Mouse (Mus musculus) brown adipose tissue, adult 24 weeks (tissue): ENCODE data around the gene Abhd14b. TPM values are rescaled to one million over a fixed set of nuclear protein-coding genes. Genes with fewer than 3 reads are reported as not detected.
A peak's percentile ranks its signal among the peaks of the same experiment; 100 is the strongest.

Source experiments
- H3K27ac ChIP-seq: fragments of 200-500 bp; replicated peaks from 2 replicates; pipeline ENCODE4 v1.5.1; 2012; ENCODE audit warnings: low read depth, mild to moderate bottlenecking, low read length
- H3K4me1 ChIP-seq: fragments of 200-500 bp; 2 replicates; pipeline ENCODE4 v1.6.1; 2012; ENCODE audit warnings: low read length, mixed read lengths; ENCODE audit not compliant: control insufficient read depth, insufficient read depth, insufficient read length
- H3K4me3 ChIP-seq: fragments of 200-500 bp; 2 replicates; pipeline ENCODE4 v1.5.1; 2012; ENCODE audit warnings: low read depth, mild to moderate bottlenecking, low read length, moderate library complexity; ENCODE audit not compliant: insufficient read depth
- polyA plus RNA-seq: library from polyadenylated mRNA; stranded (reverse); fragments of >200 nt; gene quantifications from 2 replicates; pipeline ENCODE4 v1.2.4, GENCODE M21; 2012; ENCODE audit not compliant: missing spikeins, insufficient read depth, insufficient read length

Gene Abhd14b
- polyA plus RNA-seq, 1 experiment = 26.4 TPM

DNA sequence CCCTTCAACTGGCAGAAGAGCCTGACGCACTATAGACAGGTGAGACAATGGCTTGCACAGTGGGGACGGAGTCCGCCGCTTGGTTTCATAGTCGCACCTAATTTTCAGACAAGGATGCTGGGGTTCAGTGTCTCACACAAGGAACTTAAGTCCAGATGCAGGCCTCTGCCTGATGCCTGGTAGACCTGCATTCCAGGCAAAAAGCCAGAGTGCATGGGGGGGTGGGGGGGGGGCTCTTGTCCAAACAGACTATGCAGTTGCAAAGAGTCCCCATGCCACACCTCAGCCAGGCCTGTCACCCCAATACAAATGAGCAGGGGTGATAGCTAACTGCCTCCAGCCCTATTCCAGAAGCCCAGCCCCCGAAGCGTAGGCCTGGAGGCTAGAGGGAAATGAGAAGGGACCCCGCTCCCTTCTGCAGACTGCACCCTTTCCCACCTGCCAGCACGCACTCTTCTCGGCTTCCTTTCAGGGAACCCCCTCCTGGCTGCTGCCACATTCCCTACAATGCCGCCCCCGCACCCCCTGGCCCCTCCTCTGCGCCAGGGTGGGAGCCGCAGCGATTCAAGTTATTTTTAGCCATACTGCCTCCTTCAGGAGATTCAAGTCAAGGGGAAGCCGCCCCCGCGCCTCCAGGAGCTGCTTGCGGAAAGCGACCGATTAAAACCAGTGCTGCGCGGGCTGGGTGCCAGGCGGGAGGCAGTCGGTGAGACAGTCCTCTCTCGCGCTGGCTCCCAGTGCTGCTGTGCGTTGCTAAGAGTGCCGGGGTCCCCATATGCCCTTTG is 29.2 kb upstream of the Abhd14b start:
- H3K4me3 ChIP-seq = 0 out of 2 replicates have a peak overlapping the region, but pooled peaks have one; percentile 9
- no peak overlapping the region for H3K27ac ChIP-seq

DNA sequence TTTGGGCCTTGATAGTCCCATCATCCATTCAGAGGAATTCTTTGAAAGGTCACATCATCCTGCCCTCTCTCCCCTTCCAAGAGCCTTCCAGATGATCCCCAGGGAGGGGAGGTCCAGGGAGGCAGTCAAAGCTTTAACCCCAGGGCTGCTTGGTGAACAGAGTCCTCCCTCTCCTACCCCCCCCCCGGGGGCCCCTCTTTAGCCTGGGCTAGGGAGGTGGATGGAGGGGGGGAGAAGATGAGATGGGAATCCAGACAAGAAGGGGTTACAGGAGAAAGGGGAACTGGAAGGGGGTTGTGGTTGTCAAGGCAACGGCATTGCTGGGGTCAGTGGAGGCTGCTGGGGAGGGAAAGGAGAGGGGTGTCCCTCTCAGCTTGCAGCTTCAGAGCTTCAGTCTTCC is 26.7 kb upstream of the Abhd14b start:
- 0 out of 2 replicates have a peak, but pooled peaks cover 3% of the 10 kb centered on the region for H3K4me1 ChIP-seq
- H3K4me3 ChIP-seq = no peak overlapping the region
- H3K27ac ChIP-seq = no peak overlapping the region

More for the DNA sequence above, 29.2 kb upstream of the Abhd14b start:
- 0 out of 2 replicates have a peak, but pooled peaks cover 3% of the 10 kb centered on the region for H3K4me1 ChIP-seq

DNA sequence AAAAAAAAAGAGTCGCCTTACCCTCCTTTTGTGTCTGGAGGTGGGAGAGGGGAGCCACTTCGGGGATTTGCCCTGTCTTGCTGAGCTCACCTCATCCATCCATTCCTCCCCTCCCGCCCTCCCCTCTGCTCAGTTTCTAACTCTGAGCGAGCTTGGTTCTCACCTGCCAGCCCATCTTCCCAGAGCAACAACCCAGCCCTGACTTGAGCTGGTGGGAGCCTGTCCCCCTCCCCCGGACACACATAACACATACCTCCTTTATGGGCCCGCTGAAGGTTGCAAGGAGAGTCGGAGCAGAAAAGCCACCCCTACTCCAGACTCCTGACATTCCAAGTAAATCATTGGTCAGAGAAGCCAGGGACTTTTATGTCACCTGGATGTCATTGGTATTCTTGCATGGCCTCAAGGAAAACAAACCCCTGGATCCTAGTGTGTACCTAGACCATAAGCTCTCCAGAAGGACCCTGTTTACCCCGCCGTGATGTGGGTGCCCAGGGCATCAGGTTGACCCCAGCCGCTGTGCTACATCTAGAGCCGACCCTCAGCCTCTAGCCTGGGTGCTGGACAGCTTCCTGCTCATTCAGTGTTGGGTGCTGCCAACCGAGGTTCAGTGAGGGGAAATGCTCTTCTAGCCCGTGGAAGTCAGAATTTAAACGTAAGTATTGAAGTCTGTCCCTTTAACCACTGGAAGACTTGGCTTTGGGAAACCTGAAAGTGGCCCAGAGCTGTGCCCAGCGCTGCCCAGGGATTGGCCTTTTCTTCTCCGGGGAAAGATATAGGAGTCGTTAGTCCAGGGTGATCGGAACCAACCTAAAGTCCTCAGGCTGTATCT is 26.0 kb upstream of the Abhd14b start:
- Histone ChIP-seq H3K4me1 (0 out of 2 replicates have a peak, but pooled peaks cover 3% of the 10 kb centered on the region), H3K4me3 (peak overlapping the region; percentile 44), H3K27ac (no peak overlapping the region)

DNA sequence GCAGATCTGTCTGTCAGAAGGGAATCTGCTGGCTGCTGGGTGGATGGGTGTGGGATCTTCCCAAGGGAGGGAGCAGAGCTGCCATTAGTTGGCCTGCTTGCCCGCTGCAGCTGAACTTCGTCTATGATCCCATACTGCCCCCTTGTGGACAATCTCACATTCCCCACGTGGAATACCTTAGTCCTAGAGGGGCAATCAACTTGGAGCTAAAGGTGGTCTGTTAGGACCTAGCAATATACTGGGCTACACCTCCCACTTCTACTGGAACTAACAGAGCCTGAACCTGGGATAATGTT is 25.4 kb upstream of the Abhd14b start:
- no peak overlapping the region for H3K27ac ChIP-seq
- 0 out of 2 replicates have a peak, but pooled peaks cover 3% of the 10 kb centered on the region for H3K4me1 ChIP-seq
- peak overlapping the region; percentile 44 for H3K4me3 ChIP-seq

DNA sequence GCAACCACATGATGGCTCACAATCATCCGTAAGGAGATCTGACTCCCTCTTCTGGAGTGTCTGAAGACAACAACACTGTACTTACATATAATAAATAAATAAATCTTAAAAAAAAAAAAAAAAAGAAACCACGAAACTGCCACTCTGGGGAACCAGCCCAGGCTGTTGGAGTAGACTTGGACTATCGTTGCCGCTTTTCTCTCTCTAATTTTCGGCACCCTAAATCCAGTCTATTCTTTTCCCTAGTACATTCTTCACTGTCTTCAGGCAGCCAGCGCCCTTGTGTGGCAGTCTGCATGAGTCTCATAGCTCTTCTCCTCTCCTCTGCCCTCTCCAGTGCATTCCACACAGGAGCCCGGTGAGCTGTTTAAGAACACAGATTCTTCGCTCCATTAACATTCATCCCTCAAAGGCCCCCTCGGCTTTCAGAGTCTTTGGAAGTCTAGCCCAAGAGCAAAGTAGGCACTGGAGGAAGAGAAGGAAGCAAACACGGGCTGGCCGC is 18.5 kb upstream of the Abhd14b start:
- Histone ChIP-seq H3K4me3 (peak overlapping the region; percentile 84), H3K27ac (peak overlapping the region; percentile 80), H3K4me1 (peaks cover 4% of the 10 kb centered on the region; the same call in 1 of the 2 replicates)

DNA sequence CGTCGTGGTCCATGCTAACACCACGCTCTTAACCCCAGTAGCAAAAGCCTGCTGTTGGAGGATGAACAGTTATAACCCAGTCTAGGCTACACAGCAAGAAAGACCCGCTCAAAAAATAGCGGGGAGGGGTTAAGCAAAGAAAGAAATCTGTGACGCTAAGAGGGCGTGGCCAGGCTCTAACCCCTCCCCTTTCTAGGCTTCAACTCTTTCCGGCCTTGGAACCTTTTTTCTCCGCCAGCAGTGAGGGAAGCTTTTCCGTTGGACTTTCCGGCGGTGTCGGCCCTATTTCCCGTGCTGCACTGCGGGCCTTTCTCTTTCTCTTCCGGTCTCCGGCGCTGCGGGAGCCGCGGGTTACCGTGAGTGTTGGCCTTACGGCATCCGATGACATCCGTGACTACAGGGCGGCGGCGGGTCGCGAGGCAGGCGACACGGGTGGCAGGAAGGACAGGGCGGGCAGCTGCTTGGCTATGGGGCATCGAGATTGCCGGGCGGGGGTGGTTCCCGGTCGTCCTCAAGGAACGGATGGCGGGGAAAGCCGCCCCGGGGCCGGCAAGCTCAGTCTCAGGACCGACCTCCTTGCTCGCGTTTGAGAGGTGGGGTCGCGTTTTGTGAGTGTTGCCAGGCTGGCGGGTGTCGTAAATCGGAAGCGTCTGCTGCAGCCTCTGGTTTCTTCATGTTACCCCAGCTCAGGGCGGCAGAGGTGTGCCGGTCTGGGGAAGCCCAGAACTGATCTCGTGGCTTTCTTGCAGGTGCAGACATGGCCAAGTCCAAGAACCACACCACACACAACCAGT is 17.8 kb upstream of the Abhd14b start, which contains the start of gene Rpl29:
TSS of gene Rpl29 (plus strand) at position 234 of the 794 bp plus-strand sequence.
- H3K4me3 ChIP-seq = peak within 1 kb of the TSS; percentile 85
- peaks cover 4% of the 10 kb centered on the region; the same call in 1 of the 2 replicates for H3K4me1 ChIP-seq
- peak within 1 kb of the TSS; percentile 80 for H3K27ac ChIP-seq

DNA sequence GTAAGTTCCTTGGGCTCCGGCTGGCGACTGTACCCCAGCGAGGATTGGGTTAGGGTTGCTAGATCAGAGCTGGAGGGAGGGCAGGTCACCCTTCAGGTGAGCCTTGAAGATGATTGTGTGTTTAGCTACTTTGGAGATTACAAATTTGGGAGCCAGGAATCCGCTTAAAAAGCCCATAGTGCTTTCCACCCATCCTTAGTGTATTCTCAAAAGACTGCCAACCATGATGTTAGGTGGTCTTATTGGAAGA is 17.3 kb upstream of the Abhd14b start:
- Histone ChIP-seq H3K27ac (peak overlapping the region; percentile 75), H3K4me1 (peaks cover 4% of the 10 kb centered on the region; the same call in 1 of the 2 replicates), H3K4me3 (peak overlapping the region; percentile 85)

DNA sequence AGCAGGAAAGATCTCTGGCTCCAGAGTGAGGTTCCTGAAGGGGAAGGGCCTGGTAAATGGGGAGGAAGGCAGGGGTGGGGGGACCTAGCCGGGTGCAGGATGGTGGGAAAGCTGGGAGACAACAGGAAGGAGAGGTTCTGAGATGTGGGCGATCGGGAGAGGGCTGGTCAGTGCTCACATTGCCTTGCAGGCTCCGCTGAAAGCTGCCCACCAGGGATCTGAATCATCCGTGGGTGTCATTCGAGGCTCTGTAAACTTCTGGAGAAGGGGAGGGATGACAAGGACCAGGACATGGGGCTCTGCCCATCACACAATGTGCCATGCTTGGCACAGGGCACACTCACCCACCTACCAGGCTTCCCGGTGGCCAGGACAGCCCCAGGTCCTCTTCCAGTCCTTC is 13.9 kb upstream of the Abhd14b start:
- Histone ChIP-seq H3K4me1 (peaks cover 7% of the 10 kb centered on the region; the same call in 1 of the 2 replicates), H3K27ac (no peak overlapping the region)

DNA sequence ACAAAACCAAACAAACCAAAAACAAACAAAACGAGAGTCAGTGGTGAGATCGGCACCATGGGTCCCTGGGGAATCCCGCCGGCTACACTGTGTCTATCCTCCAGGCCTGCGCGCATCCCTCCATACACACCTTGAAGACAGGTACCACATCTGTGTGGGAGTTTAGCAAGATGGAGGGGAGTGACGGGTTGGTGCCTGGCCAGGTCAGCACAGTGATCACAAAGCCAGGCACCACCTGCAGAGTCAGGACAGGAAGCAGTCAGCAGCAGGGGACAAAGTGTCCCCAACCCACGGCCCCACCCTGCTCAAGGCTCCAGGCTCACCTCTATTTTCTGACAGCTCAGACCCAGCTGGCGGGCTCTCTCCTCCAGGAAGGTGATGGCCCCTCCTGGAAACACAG is 10.7 kb upstream of the Abhd14b start:
- no peak overlapping the region for H3K4me3 ChIP-seq
- peaks cover 3% of the 10 kb centered on the region; the same call in 1 of the 2 replicates for H3K4me1 ChIP-seq
- H3K27ac ChIP-seq = no peak overlapping the region

More for the DNA sequence above, 13.9 kb upstream of the Abhd14b start:
- no peak overlapping the region for H3K4me3 ChIP-seq

DNA sequence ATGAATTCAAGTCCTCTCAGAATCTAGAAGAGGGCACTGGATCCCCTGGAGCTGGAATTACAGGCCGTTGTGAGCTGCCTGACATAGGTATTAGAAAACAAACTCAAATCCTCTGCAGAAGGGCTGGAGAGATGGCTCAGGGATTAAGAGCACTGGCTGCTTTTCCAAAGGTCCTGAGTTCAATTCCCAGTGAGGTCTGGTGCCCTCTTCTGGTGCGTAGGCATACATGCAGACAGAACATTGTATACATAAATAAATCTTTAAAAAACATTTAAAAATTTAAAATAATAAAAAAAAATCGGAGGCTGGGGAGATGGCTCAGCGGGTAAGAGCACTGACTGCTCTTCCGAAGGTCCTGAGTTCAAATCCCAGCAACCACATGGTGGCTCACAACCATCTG is 4.6 kb upstream of the Abhd14b start:
- Histone ChIP-seq H3K4me3 (no peak overlapping the region), H3K27ac (no peak overlapping the region), H3K4me1 (no peaks in the 10 kb centered on the region; the same call in 1 of the 2 replicates)

DNA sequence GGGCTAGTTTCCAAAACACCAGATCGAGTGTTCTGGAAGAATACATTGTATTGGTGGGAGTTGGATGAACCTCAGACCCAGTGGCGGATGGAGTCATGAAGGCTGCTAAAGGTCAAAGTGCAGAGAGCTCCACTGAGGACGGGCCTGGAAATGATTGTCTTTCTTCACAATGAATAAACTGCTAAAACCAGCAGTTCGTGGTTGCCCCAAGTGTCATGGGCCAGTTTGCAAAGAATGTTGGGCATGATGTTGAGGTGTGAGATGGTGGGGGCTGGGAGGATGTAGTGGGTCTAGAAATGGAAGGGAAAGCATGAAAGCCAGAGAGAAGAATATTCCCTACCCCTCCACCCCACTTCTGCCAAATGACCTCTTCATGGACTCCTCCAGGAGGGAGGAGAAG is 2.4 kb upstream of the Abhd14b start:
- no peak overlapping the region for H3K27ac ChIP-seq
- peaks cover 1% of the 10 kb centered on the region for H3K4me1 ChIP-seq

DNA sequence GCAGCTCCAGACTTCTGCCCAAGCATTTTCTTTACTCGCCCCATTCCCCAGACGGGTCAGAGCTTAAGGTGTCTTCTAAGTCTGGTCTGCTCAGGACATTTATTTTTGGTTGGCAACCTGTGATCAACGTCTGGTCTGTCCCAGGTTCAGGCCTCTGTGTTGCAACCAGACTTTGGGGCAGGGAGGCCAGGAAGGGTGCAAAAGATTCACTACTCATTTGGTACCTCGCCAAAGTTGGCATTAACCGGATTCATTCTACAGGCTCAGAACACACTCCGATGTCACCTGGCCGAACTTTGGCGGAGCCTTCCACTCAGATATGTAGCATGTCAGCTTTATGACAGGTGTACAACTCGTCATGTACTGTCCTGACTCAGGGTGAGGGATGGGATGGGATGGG is 692 bp downstream of the Abhd14b start:
- Histone ChIP-seq H3K4me1 (peaks cover 2% of the 10 kb centered on the region), H3K4me3 (peak overlapping the region; percentile 42), H3K27ac (peak overlapping the region; percentile 25)

More for the DNA sequence above, 2.4 kb upstream of the Abhd14b start:
- no peak overlapping the region for H3K4me3 ChIP-seq

DNA sequence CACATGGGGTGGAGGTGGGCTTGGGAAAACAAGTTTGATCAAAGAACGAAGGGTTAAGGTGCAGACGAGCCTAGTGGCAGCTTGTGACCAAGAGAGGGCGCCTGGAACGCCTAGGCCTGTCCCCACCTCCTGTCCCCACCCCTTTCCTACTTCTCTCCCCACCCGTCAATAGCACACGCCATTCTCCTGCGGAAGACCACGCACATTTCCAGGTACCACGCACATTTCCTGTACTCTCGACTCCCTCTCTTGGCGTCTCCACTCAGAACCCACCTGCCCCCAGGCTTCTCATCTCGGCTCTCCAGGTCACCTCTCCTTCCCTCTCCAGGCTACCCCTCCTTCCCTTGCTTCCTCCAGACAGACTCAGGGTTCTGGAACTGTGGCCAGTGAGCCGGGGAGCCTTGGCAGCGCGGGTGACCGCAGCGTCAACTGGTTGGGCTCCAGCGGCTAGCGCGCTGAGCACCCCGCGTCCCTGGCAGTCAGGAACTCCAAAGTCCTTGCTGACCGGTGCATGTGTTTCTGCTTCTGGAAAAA is 1.3 kb downstream of the Abhd14b start:
- Histone ChIP-seq H3K4me3 (peak overlapping the region; percentile 68), H3K27ac (peak overlapping the region; percentile 64), H3K4me1 (peaks cover 2% of the 10 kb centered on the region)

DNA sequence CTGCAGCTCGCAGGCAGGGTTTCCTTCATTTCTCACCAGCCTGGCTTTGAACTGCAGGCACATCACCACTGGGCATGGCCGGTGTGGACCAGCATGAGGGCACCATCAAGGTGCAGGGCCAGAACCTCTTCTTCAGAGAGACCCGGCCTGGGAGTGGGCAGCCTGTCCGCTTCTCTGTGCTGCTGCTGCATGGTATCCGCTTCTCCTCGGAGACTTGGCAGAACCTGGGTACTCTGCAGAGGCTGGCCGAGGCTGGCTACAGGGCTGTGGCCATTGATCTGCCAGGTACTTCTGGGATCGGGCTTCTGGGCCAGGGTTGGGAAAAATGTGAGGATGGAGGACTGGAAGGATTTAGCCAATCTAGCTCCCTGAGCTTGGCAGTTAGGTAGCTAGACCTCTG is 2.7 kb downstream of the Abhd14b start:
- Histone ChIP-seq H3K27ac (no peak overlapping the region), H3K4me3 (no peak overlapping the region), H3K4me1 (peaks cover 2% of the 10 kb centered on the region)
